Mouse (Mus musculus): ENCODE results near the gene Cbll1.

Cbll1 gene

DNA sequence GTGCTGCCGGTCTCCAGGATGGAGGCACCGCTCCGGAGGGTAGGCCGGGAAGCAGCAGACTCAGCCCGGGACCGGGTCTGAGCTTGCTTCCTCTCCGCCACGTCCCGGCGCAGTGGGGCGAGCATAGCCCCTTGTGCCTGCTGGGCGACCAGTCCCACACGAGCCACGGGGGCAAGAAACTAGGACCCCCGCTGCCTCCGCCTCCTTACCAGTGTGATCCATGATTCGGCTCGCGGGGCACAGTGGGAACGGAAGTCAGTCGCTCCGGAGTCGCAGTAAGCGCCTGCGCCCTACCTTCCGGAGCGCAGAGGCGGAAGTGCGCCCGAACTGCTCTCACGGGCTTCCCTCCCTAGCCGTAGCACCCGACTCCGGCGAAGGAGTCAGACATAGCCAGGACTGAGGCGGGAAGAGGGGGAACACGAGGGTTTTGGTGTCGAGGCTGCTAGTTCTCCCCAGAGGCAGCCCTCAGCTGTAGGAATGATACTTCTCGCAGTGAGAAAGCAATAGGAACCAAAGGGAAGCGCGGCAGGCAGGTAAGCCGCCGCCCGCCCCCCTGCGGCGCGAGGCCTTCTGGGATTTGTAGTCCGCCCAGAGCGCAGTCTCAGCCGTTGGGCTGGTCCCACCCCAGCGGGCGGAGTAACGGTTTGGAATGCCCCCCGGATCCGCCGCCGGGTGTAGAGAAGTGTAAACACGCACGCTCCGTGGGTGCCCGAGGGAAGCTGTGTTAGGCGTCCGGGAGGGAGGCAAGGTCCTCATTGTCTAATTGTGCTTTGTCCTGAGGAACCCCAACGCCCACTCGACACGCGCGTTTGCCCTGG, at the start of gene Cbll1:
TSS of gene Cbll1 (minus strand) at position 303 of the 818 bp plus-strand sequence.
- DNase-seq (ENCODE audit: low read depth, low spot score): peak; percentile 98

GRCm38 (mm10) chr12:31546061-31546460, 46.6 kb upstream of the Cbll1 start:
- no peak for DNase-seq (ENCODE audit: low read depth, low spot score)

- no peak for DNase-seq (ENCODE audit: low read depth, low spot score)
Measured at GRCm38 (mm10) chr12:31545219-31545618, 45.8 kb upstream of the Cbll1 start.

DNA sequence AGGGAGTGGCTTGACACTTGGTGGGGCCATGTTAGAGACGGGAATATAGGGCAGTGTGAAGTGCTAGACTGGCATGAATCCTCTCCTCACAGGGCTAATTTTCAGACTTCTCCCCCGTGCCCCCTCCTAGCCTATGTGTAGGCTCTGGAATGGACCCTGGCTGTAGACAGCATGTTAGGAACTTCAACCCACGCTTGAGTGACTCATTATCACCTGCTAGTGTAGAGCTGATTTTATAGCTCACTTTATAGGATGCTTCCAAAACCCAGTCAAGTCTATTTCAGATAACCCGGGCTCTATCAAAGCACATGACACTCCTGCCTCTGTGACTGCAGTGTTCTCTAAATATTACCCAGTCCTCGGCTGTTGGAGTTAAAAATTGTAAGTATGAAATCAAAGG, 42.1 kb upstream of the Cbll1 start:
- peak; percentile 40 for DNase-seq (ENCODE audit: low read depth, low spot score)

DNA sequence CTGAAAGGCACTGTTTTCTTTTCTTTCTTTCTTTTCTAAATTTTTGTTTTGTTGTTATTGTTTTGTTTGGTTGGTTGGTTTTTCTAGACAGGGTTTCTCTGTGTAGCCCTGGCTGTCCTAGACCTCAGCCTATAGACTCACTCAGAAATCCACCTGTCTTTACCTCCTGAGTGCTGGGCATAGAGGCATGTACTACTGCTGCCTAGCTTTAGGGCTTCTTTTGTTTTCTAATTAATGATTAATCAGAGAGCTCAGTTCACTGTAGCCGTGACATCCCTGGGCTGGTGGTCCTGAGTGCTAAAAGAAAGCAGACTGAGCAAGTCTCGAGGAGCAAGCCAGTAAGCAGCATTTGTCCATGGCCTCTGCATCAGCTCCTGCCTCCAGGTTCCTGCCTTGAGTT, 40.4 kb upstream of the Cbll1 start:
- no peak for DNase-seq (ENCODE audit: low read depth, low spot score)

GRCm38 (mm10) chr12:31537515-31538230, 38.3 kb upstream of the Cbll1 start:
- DNase-seq (ENCODE audit: low read depth, low spot score): no peak

GRCm38 (mm10) chr12:31534060-31534843, 34.8 kb upstream of the Cbll1 start:
- peak; percentile 47 for DNase-seq (ENCODE audit: low read depth, low spot score)

DNA sequence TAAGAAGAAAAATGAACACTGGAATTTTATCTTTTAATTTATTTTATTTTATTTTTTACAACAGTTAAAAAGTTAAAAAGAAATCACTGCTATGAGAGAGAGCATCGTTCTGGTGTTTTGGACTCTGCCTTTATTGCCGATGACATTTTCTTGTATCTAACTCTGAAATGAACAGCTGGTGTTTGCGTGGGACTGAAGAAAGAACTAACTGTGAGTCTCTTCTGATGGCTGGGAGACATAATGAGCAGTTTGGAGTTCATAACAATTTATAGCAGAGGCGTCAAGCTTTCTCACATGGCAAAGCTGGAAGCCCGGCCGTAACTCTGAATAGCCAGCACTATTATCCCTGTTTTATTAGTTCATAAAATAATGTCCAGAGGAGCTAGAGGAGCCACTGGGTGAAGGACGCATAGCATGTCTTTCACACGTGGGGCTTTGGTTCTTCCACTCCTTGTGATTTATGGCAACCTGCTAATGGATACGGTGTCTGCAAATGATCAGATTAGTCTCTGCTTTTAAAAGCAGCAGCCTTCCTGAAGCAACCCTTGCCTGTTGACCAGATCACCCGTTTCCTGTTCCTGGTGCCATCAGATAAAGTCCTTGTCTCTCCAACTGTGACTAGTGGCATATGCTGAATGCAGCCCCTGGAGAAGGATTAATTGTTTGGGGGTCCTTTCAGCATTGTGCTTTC, 33.9 kb upstream of the Cbll1 start:
- peak; percentile 77 for DNase-seq (ENCODE audit: low read depth, low spot score)

DNA sequence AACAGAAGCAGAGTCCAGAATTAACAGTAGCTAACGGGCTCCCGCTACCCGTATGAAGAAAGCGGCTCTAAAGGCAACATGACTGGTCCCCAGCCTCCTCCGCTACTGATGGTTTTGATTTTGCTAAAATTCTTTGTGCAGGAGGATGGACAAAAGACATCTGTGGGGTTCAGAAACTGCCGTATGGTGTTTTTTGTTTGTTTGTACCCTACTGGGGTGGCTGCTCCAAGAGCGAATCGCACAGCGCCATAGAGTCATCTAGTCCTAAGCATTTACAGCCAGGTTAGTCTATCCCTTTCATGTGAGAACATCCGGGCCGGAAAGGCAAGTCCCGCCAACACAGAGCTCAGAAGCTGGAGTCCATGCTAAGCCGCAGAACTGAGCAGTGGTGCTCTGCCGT, 32.6 kb upstream of the Cbll1 start:
- no peak for DNase-seq (ENCODE audit: low read depth, low spot score)

- DNase-seq (ENCODE audit: low read depth, low spot score): peak; percentile 41
Measured at GRCm38 (mm10) chr12:31527407-31527806, 28.0 kb upstream of the Cbll1 start.

GRCm38 (mm10) chr12:31521371-31521770, 22.0 kb upstream of the Cbll1 start:
- DNase-seq (ENCODE audit: low read depth, low spot score): peak; percentile 53

GRCm38 (mm10) chr12:31520119-31520518, 20.7 kb upstream of the Cbll1 start:
- peak; percentile 64 for DNase-seq (ENCODE audit: low read depth, low spot score)

DNA sequence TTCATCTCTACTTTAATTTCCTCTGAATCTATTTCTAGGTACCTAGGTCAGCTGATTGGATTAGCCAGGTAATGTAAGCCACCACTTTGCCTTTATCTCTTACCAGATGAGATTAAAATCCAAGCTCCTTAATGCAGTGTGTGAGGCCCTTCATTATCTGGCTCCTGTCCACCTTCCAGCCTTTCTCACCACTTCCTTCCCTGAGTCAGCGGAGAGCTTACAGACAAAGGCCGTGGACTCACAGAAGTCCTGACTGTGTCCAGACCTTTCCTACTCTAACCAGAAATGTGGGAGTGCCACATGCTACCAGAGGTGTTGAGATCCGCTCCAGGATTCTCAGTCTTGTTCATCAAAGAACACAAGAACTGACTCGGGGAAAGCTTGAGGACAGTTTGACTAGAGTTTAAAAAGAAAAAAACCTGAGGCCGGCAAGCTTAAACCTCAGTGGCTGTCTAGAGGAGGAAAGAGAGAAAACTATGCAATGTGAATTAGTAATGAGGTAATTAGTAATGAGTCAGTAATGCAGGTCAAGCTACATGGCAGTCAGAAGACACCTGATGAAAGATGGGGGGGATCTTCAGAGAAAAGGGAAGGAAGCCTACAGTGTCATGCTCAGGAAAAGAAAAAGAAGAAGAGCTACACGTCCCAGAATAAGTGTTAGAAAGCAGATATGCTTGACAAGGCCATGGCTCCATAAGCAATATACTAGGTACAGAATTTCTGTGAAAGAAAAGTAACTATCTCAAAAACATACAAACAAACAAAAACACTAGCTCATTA, 14.5 kb upstream of the Cbll1 start:
- DNase-seq (ENCODE audit: low read depth, low spot score): no peak

DNA sequence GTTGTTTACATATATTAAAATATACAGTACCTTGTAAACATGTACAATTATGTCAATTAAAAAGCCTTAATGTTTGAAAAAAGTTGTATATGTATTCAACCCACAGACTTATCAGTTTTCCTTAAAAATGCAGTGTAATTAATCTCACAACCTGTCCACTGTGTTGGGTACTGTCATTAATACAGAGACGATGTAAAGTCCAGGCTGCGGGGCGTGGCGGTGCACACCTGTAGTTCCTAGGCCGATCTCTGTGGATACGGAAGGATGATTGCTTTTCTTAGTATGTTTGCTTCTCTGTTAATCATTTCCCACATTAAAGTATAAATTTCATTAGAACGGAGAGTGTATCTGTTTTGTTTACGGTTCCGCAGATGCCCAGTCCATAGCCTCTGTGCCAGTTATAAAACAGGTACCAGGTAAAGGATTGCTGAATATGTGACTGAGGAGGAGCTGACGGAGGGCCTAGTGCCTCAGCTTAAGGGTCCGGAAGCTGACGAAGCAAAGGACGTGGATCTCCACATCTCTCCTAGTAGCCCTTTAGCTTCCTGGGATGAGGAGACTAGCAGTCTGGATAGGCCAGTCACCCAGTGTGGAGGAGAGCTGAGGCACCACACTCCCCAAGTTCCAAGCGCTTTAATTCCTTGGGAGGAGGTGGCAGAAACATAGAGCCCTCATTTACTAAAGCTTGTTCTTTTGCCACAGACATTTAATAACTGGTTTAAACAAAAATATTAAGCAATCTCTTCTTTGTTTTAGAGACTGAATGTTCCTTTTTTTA, 13.4 kb upstream of the Cbll1 start:
- DNase-seq (ENCODE audit: low read depth, low spot score): no peak

DNA sequence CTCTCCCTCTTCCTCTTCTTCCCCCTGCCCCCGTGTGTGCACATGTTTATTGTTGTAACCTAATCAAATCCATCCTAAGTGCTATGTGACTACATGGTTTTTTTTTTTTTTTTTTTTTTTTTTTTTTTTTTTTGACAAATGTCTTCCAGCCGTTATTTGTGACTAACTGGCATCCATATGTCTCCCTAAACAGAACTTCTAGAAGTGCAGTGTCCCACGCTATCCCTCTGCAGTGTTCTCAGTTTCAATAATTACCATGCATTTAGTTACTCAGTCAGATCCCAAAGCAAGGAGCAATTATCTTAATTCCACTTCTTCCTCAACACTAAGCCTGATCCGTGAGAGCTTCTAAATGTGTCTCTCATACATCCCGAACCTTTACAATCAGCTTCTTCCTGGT, 11.8 kb upstream of the Cbll1 start:
- DNase-seq (ENCODE audit: low read depth, low spot score): peak; percentile 78

DNA sequence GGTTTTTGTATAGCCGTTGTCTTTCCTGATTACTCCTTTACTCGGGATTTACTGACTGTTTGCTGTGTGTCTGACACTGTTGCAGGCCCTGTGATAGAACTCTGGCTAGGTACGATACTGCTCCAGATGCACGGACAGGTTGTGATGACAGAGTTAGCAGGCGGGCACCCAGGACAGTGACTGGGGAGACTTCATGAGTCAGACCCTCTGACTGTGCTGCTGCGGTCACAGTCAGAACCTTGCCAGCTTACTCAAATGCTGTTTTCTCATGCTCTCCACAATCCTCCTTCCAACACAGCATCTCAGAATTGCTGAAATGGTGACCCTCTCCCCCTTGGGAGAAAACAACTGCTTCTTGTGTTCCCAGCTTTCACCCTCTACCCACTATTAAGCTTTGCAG, 9.1 kb upstream of the Cbll1 start:
- peak; percentile 16 for DNase-seq (ENCODE audit: low read depth, low spot score)

GRCm38 (mm10) chr12:31507718-31508364, 8.4 kb upstream of the Cbll1 start:
- peak; percentile 76 for DNase-seq (ENCODE audit: low read depth, low spot score)

GRCm38 (mm10) chr12:31503211-31503610, 3.8 kb upstream of the Cbll1 start:
- DNase-seq (ENCODE audit: low read depth, low spot score): no peak

GRCm38 (mm10) chr12:31501266-31501665, 1.9 kb upstream of the Cbll1 start:
- DNase-seq (ENCODE audit: low read depth, low spot score): no peak

All from brain, adult 2 months (tissue).